In the genomic region with DNA sequence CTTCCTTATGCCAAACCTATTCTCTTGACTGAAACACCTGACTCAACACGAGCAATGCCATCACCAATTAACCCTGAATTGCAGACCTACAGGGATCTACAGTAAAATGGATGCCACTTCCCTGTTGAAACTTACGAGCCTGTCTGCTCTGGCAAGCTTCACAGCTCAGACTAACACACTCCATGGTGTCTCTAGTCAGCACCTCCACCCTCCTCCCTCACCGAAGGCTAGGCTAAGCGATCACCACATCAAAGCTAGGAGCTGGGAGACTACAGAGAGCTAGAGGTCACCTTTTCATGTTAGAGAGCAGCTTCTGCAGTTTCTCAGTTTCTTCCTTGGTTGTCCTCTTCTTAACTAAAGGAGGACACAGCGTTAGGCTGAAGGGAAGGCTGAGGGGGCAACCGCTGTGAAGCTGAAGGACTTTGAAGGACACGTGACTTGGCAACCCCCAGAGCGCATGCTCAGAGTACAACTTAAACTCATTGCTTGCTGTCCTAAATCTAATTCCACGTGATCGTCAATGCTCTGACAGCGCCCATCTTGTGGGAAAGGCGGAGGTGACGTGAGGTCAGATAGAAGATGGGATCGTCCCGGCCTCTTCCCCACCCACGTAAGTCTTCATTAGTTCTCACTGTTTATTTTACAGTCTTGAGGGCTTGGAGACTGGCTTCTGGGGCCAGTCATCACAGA, we compare ENCODE assay signal across 31 mouse cellular contexts. TPM values are rescaled to one million over a fixed set of nuclear protein-coding genes. Genes with fewer than 3 reads are reported as not detected.
DNase-seq lines count a peak whose midpoint lies in the region; ATAC-seq and TF ChIP-seq lines count a peak whose summit lies in the region.
"Had no signal": no experiment of that assay in that cellular context is flagged by ENCODE, and none has a peak within 500 bp of the region (broad histone marks: within the 10 kb centered on the region; RNA-seq: fewer than 3 reads in every experiment).

No protein-coding gene starts in this region.

- H3K36me3 ChIP-seq in heart, adult 2 months (ENCODE audit: control insufficient read depth, insufficient read depth, low read length), result no peaks in the 10 kb centered on the region
- H3K36me3 ChIP-seq in kidney, embryonic 16.5 days (ENCODE audit: insufficient read depth, low read length), result no peaks in the 10 kb centered on the region
- H3K36me3 ChIP-seq in MEL (ENCODE audit: control insufficient read depth in 1 of 2, insufficient read depth in 2 of 2, low read length in 2 of 2), result no peaks in the 10 kb centered on the region
- no peaks in the 10 kb centered on the region for H3K36me3 ChIP-seq in testis, adult 2 months (ENCODE audit: control insufficient read depth, insufficient read depth, low read length)
- H3K36me3 ChIP-seq: embryonic facial prominence, embryonic 15.5 days; heart, embryonic 13.5 days; limb, embryonic 12.5 days; liver, embryonic 15.5 days; lung, embryonic 15.5 days; midbrain, embryonic 15.5 days; neural tube, embryonic 12.5 days; stomach, embryonic 15.5 days had no signal

- H3K27me3 ChIP-seq in heart, adult 2 months (ENCODE audit: control insufficient read depth, insufficient read depth, low read length), result no peaks in the 10 kb centered on the region
- no peaks in the 10 kb centered on the region for H3K27me3 ChIP-seq in kidney, embryonic 16.5 days (ENCODE audit: insufficient read depth, low read length)
- H3K27me3 ChIP-seq in MEL (ENCODE audit: control insufficient read depth in 1 of 2, insufficient read depth in 2 of 2, low read length in 2 of 2), result no peaks in the 10 kb centered on the region
- H3K27me3 ChIP-seq in testis, adult 2 months (ENCODE audit: control insufficient read depth, insufficient read depth, low read length), result no peaks in the 10 kb centered on the region
- H3K27me3 ChIP-seq: embryonic facial prominence, embryonic 15.5 days; limb, embryonic 12.5 days; liver, embryonic 15.5 days; lung, embryonic 15.5 days; midbrain, embryonic 15.5 days; neural tube, embryonic 12.5 days; stomach, embryonic 15.5 days had no signal

- no peak overlapping the region for H3K4me2 ChIP-seq in kidney, embryonic 16.5 days (replicated peaks; ENCODE audit: low read depth, low read length)
- H3K4me2 ChIP-seq: embryonic facial prominence, embryonic 15.5 days; heart, embryonic 13.5 days; hindbrain, embryonic 14.5 days; limb, embryonic 12.5 days; liver, embryonic 15.5 days; lung, embryonic 15.5 days; midbrain, embryonic 15.5 days; neural tube, embryonic 12.5 days; stomach, embryonic 15.5 days had no signal

- no peak for ATAC-seq in kidney, embryonic 16.5 days (ENCODE audit: low FRiP score, low TSS enrichment)
- ATAC-seq: forebrain, embryonic 14.5 days; inflammation-experienced regulatory T-cells, adult 6 months; midbrain, embryonic 15.5 days had no signal

- H3K79me2 ChIP-seq in heart, adult 2 months (replicated peaks; ENCODE audit: control insufficient read depth, insufficient read depth, low read length), result no peaks in the 10 kb centered on the region
- no peaks in the 10 kb centered on the region for H3K79me2 ChIP-seq in MEL (ENCODE audit: control insufficient read depth, insufficient read depth, low read length, poor library complexity)

- WGBS in heart, adult 2 months, result 73% methylated on average over 16 of the region's 16 CpGs
- WGBS in kidney, embryonic 16.5 days, result 69% methylated on average over 16 of the region's 16 CpGs

- TF ChIP-seq RAD21 in MEL (IDR thresholded peaks at IDR 0.05; ENCODE audit: low read depth, low read length), result no peak

- no peak overlapping the region for H3K9ac ChIP-seq in heart, adult 2 months (ENCODE audit: low read depth, low read length)
- no peak overlapping the region for H3K9ac ChIP-seq in kidney, embryonic 16.5 days (replicated peaks; ENCODE audit: low read length)
- no peak overlapping the region for H3K9ac ChIP-seq in MEL (ENCODE audit: control insufficient read depth, low read depth, low read length, poor library complexity, severe bottlenecking)
- H3K9ac ChIP-seq: embryonic facial prominence, embryonic 15.5 days; heart, embryonic 13.5 days; hindbrain, embryonic 14.5 days; limb, embryonic 12.5 days; liver, embryonic 15.5 days; lung, embryonic 15.5 days; midbrain, embryonic 15.5 days; neural tube, embryonic 12.5 days; stomach, embryonic 15.5 days had no signal

- no peak for TF ChIP-seq EP300 in heart, adult 2 months (IDR thresholded peaks at IDR 0.05; ENCODE audit: insufficient read depth, low read depth, low read length)
- no peak for TF ChIP-seq EP300 in MEL (IDR thresholded peaks at IDR 0.05; ENCODE audit: low read depth in 1 of 2, low read length in 2 of 2)

- no peaks in the 10 kb centered on the region for H3K4me1 ChIP-seq in heart, adult 2 months (ENCODE audit: control insufficient read depth, insufficient read depth, low read length)
- no peaks in the 10 kb centered on the region for H3K4me1 ChIP-seq in kidney, embryonic 16.5 days (ENCODE audit: insufficient read depth, low read length)
- no peaks in the 10 kb centered on the region; a peak in 1 of 4 replicates for H3K4me1 ChIP-seq in MEL (ENCODE audit: control insufficient read depth in 1 of 2, insufficient read depth in 2 of 2, low read length in 2 of 2)
- peaks cover 6% of the 10 kb centered on the region; the same call in 1 of the 2 replicates for H3K4me1 ChIP-seq in testis, adult 2 months (ENCODE audit: control insufficient read depth, insufficient read depth, low read length)
- H3K4me1 ChIP-seq: embryonic facial prominence, embryonic 15.5 days; heart, embryonic 13.5 days; limb, embryonic 12.5 days; lung, embryonic 15.5 days; midbrain, embryonic 15.5 days; neural tube, embryonic 12.5 days; stomach, embryonic 15.5 days had no signal

- intact Hi-C loops in heart, adult 2 months (cut with DNase I), result no loop called here
- intact Hi-C loops in heart, postnatal 14 days (cut with DNase I), result no loop called here

- peak in 1 of 2 experiments; percentile 9 for DNase-seq in heart, adult 2 months
- no peak for DNase-seq in heart, postnatal 14 days
- DNase-seq in kidney, adult 9 months, result peak; percentile 13
- DNase-seq in MEL (ENCODE audit: low read depth, low spot score), result peak; percentile 1
- DNase-seq in c-Kit-positive CD71-positive TER-119-positive erythroid progenitor cells, embryonic 14.5 days (ENCODE audit: low spot score), result no peak
- DNase-seq in left cerebral cortex, adult 9 months (ENCODE audit: low spot score in 2 of 2), result no peak
- DNase-seq: adrenal gland, postnatal 14 days; cerebellum, adult 9-10 months; gastrocnemius, adult 2 months; heart, postnatal 36 days; kidney, postnatal 10 days; lung, postnatal 36 days had no signal

- H3K9me3 ChIP-seq in kidney, embryonic 16.5 days (ENCODE audit: low read length), result no peaks in the 10 kb centered on the region
- H3K9me3 ChIP-seq in MEL (replicated peaks; ENCODE audit: insufficient read depth, low read length), result no peaks in the 10 kb centered on the region
- H3K9me3 ChIP-seq: embryonic facial prominence, embryonic 15.5 days; heart, embryonic 13.5 days; limb, embryonic 12.5 days; liver, embryonic 15.5 days; lung, embryonic 15.5 days; midbrain, embryonic 15.5 days; neural tube, embryonic 12.5 days; stomach, embryonic 15.5 days had no signal

- peak overlapping the region; percentile 41 for H3K27ac ChIP-seq in heart, adult 2 months
- H3K27ac ChIP-seq in kidney, embryonic 16.5 days (ENCODE audit: low read length), result no peak overlapping the region
- no peak overlapping the region for H3K27ac ChIP-seq in MEL (ENCODE audit: control insufficient read depth, low read depth, low read length)
- H3K27ac ChIP-seq in testis, adult 2 months (ENCODE audit: control insufficient read depth, insufficient read depth, low read depth, low read length), result no peak overlapping the region
- H3K27ac ChIP-seq: embryonic facial prominence, embryonic 15.5 days; gastrocnemius, adult 2 months; heart, embryonic 13.5 days; hindbrain, embryonic 14.5 days; layer of hippocampus, adult 2 months; limb, embryonic 12.5 days; lung, embryonic 15.5 days; midbrain, embryonic 15.5 days; neural tube, embryonic 12.5 days; stomach, embryonic 15.5 days had no signal

- TF ChIP-seq POLR2A in heart, adult 2 months (IDR thresholded peaks at IDR 0.05; ENCODE audit: insufficient read depth, low read depth, low read length), result no peak
- no peak for TF ChIP-seq POLR2A in MEL (IDR thresholded peaks at IDR 0.05; ENCODE audit: control insufficient read depth in 1 of 2, insufficient read depth in 1 of 2, low read depth in 1 of 2, low read length in 2 of 2, poor library complexity in 1 of 2)
- peak; percentile 53; the same call in 1 of the 2 replicates for TF ChIP-seq POLR2A in testis, adult 2 months (IDR thresholded peaks at IDR 0.05; ENCODE audit: control insufficient read depth, low read depth, low read length)

- TF ChIP-seq CTCF in heart, adult 2 months (IDR thresholded peaks at IDR 0.05), result no peak
- TF ChIP-seq CTCF in MEL (IDR thresholded peaks at IDR 0.05 in 2 of 3, conservative IDR thresholded peaks at IDR 0.05 in 1 of 3; ENCODE audit: control insufficient read depth in 1 of 3, insufficient read depth in 1 of 3, low read depth in 2 of 3, low read length in 3 of 3, poor library complexity in 1 of 3, severe bottlenecking in 1 of 3), result no peak
- no peak for TF ChIP-seq CTCF in testis, adult 2 months (IDR thresholded peaks at IDR 0.05; ENCODE audit: control insufficient read depth, insufficient read depth, insufficient replicate concordance, low read depth, low read length)

- no peak overlapping the region for H3K4me3 ChIP-seq in heart, adult 2 months
- H3K4me3 ChIP-seq in kidney, embryonic 16.5 days (ENCODE audit: low read length), result no peak overlapping the region
- no peak overlapping the region for H3K4me3 ChIP-seq in MEL (ENCODE audit: control insufficient read depth in 1 of 2, insufficient read depth in 1 of 2, low read depth in 2 of 2, low read length in 2 of 2)
- H3K4me3 ChIP-seq in testis, adult 2 months (ENCODE audit: control insufficient read depth, low read depth, low read length), result peak overlapping the region; percentile 82
- H3K4me3 ChIP-seq: embryonic facial prominence, embryonic 15.5 days; gastrocnemius, adult 2 months; heart, embryonic 13.5 days; layer of hippocampus, adult 2 months; limb, embryonic 12.5 days; liver, embryonic 15.5 days; lung, embryonic 15.5 days; midbrain, embryonic 15.5 days; neural tube, embryonic 12.5 days; stomach, embryonic 15.5 days had no signal

RNA-seq across cellular contexts. Expression of a gene that starts 1.1 kb away (rescaled TPM):
- total RNA-seq in heart, adult 2 months (2021), result 1 to 10 TPM; 8.3 to 9.8 TPM
- polyA plus RNA-seq in heart, adult 2 months (2012; rRNA removed), result 0.14 and 0.20 TPM in 2 replicates
- total RNA-seq in heart, postnatal 14 days (2021), result 1 to 10 TPM; 4.0 to 4.1 TPM
- polyA plus RNA-seq in kidney, embryonic 16.5 days (2015; fragmentation: Nextera tagmentation; extraction: Ambion mirVana), result 0.17 and 0.28 TPM in 2 replicates
- not detected in 2 replicates for total RNA-seq in MEL (2012; rRNA removed)
- polyA plus RNA-seq in MEL (2012; ENCODE audit: insufficient read depth in 1 of 2, insufficient read length in 2 of 2, low read depth in 1 of 2, low replicate concordance in 2 of 2, missing spikeins in 1 of 2), result not detected
- 209 and 240 TPM in 2 replicates for polyA plus RNA-seq in testis, adult 2 months (2012; rRNA removed)
- total RNA-seq: adrenal gland, postnatal 14 days; common myeloid progenitor, adult 5-6 weeks; ES-E14; gastrocnemius, postnatal 4 days had no signal
- polyA plus RNA-seq: brain, embryonic 14.5 days; inflammation-experienced regulatory T-cells, adult 6 months; limb, embryonic 12.5 days had no signal

RNA-seq across cellular contexts. Expression of a gene that starts 16.3 kb away (rescaled TPM):
- under 1 TPM in 1 of 2 experiments, not detected in 1; 0.10 TPM for total RNA-seq in heart, adult 2 months (2021)
- polyA plus RNA-seq in heart, adult 2 months (2012; rRNA removed), result 0.02 TPM in 1 of 2 replicates, not detected in the other
- not detected for total RNA-seq in heart, postnatal 14 days (2021)
- 0.06 and 0.14 TPM in 2 replicates for polyA plus RNA-seq in kidney, embryonic 16.5 days (2015; fragmentation: Nextera tagmentation; extraction: Ambion mirVana)
- not detected in 2 replicates for total RNA-seq in MEL (2012; rRNA removed)
- under 1 TPM in 1 of 2 experiments, not detected in 1; 0.10 TPM for polyA plus RNA-seq in MEL (2012; ENCODE audit: insufficient read depth in 1 of 2, insufficient read length in 2 of 2, low read depth in 1 of 2, low replicate concordance in 2 of 2, missing spikeins in 1 of 2)
- 0.07 and 0.20 TPM in 2 replicates for polyA plus RNA-seq in testis, adult 2 months (2012; rRNA removed)
- total RNA-seq: adrenal gland, postnatal 14 days; common myeloid progenitor, adult 5-6 weeks; gastrocnemius, adult 2 months; heart, postnatal 36 days had no signal
- polyA plus RNA-seq: inflammation-experienced regulatory T-cells, adult 6 months; liver, embryonic 15.5 days; stomach, embryonic 15.5 days had no signal

RNA-seq across cellular contexts. Expression of a gene that starts 19.2 kb away (rescaled TPM):
- not detected for total RNA-seq in heart, adult 2 months (2021)
- not detected in 2 replicates for polyA plus RNA-seq in heart, adult 2 months (2012; rRNA removed)
- total RNA-seq in heart, postnatal 14 days (2021), result not detected
- not detected in 2 replicates for polyA plus RNA-seq in kidney, embryonic 16.5 days (2015; fragmentation: Nextera tagmentation; extraction: Ambion mirVana)
- not detected in 2 replicates for total RNA-seq in MEL (2012; rRNA removed)
- polyA plus RNA-seq in MEL (2012; ENCODE audit: insufficient read depth in 1 of 2, insufficient read length in 2 of 2, low read depth in 1 of 2, low replicate concordance in 2 of 2, missing spikeins in 1 of 2), result under 1 TPM in 1 of 2 experiments, not detected in 1; 0.01 TPM
- polyA plus RNA-seq in testis, adult 2 months (2012; rRNA removed), result 18.8 and 19.9 TPM in 2 replicates
- total RNA-seq: adrenal gland, postnatal 14 days; common myeloid progenitor, adult 5-6 weeks; gastrocnemius, adult 2 months; layer of hippocampus, adult 2 months had no signal
- polyA plus RNA-seq: brain, embryonic 14.5 days; embryonic facial prominence, embryonic 15.5 days; forebrain, embryonic 14.5 days; inflammation-experienced regulatory T-cells, adult 6 months; limb, embryonic 12.5 days; lung, embryonic 15.5 days; midbrain, embryonic 15.5 days; stomach, embryonic 15.5 days; thymus, postnatal 0 days had no signal

RNA-seq across cellular contexts. Expression of a gene that starts 43.6 kb away (rescaled TPM):
- 1 to 10 TPM; 5.0 to 5.8 TPM for total RNA-seq in heart, adult 2 months (2021)
- 4.8 and 7.8 TPM in 2 replicates for polyA plus RNA-seq in heart, adult 2 months (2012; rRNA removed)
- total RNA-seq in heart, postnatal 14 days (2021), result 1 to 10 TPM; 6.0 to 8.4 TPM
- polyA plus RNA-seq in kidney, embryonic 16.5 days (2015; fragmentation: Nextera tagmentation; extraction: Ambion mirVana), result 0.44 and 0.79 TPM in 2 replicates
- total RNA-seq in MEL (2012; rRNA removed), result 0.07 and 0.31 TPM in 2 replicates
- polyA plus RNA-seq in MEL (2012; ENCODE audit: insufficient read depth in 1 of 2, insufficient read length in 2 of 2, low read depth in 1 of 2, low replicate concordance in 2 of 2, missing spikeins in 1 of 2), result under 1 TPM in 1 of 2 experiments, not detected in 1; 0.92 TPM
- polyA plus RNA-seq in testis, adult 2 months (2012; rRNA removed), result 1.3 and 1.7 TPM in 2 replicates
- polyA plus RNA-seq: inflammation-experienced regulatory T-cells, adult 6 months had no signal

Comparison
In these comparisons a context has a peak if more than half of its experiments do, and no peak if none do; other contexts are left out.
1. DNase-seq: peak in kidney, adult 9 months (single experiment) and MEL (single experiment); none in heart, postnatal 14 days (0 of 2), c-Kit-positive CD71-positive TER-119-positive erythroid progenitor cells, embryonic 14.5 days (single experiment) and left cerebral cortex, adult 9 months (0 of 2).
2. RNA of a gene that starts 1.1 kb away (polyA plus RNA-seq): 209 to 240 TPM in testis, adult 2 months; 0.17 to 0.28 TPM in kidney, embryonic 16.5 days, 0.14 to 0.20 TPM in heart, adult 2 months and not detected in MEL; every median in the first group is over 100 times any median in the second.
3. RNA of a gene that starts 19.2 kb away (polyA plus RNA-seq): 18.8 to 19.9 TPM in testis, adult 2 months; 0.01 TPM in MEL, not detected in heart, adult 2 months and not detected in kidney, embryonic 16.5 days; every median in the first group is over 10 times any median in the second.